Mouse (Mus musculus): ENCODE results near the gene Cntnap2. TPM values are rescaled to one million over a fixed set of nuclear protein-coding genes. Genes with fewer than 3 reads are reported as not detected.

Gene Cntnap2
- polyA plus RNA-seq (2014; fragmentation: Nextera tagmentation; extraction: Ambion mirVana), result 46.6 and 99.3 TPM in 2 replicates

DNA sequence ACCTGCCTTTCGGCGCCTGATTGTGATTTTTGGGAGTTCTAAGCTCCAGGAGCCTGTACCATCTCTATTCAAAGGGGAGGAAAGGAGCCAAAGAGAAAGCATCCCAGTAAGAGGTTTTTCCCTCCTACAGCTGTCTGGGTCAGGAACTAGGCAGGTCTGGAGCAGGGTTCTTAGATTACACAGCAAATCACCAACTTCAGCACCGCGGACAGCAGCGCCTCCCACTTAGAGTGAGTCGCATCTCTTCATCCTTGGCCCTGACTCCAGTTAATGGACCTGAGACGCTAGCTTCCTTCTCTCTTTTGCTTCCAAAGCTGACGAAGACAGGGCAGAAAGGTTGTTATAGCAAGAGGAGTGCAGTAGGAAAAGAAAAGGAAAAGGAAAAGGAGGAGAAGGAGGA lies at the start of gene Cntnap2:
Cntnap2 (plus strand) TSS at position 267 of the 400 bp plus-strand sequence.
- peak; percentile 71 for ATAC-seq (ENCODE audit: low read depth)
- H3K27me3 ChIP-seq (ENCODE audit: control insufficient read depth, insufficient read depth, low read length), result no peaks in the 10 kb centered on the region
- no peaks in the 10 kb centered on the region for H3K4me1 ChIP-seq (ENCODE audit: control insufficient read depth, insufficient read depth, low read length)
- peak within 1 kb of the TSS; percentile 44 for H3K4me2 ChIP-seq (ENCODE audit: low read depth, low read length)
- 7% methylated on average over 8 of the region's 8 CpGs for WGBS
- peak within 1 kb of the TSS; percentile 68 for H3K9ac ChIP-seq (replicated peaks; ENCODE audit: low read depth, low read length)
- H3K36me3 ChIP-seq (ENCODE audit: control insufficient read depth, insufficient read depth, low read length), result no peaks in the 10 kb centered on the region
- no peaks in the 10 kb centered on the region for H3K9me3 ChIP-seq (ENCODE audit: control insufficient read depth, low read length)
- peak within 1 kb of the TSS; percentile 50 for H3K4me3 ChIP-seq (ENCODE audit: low read depth, low read length)
- H3K27ac ChIP-seq (ENCODE audit: low read depth, low read length), result peak within 1 kb of the TSS; percentile 87

DNA sequence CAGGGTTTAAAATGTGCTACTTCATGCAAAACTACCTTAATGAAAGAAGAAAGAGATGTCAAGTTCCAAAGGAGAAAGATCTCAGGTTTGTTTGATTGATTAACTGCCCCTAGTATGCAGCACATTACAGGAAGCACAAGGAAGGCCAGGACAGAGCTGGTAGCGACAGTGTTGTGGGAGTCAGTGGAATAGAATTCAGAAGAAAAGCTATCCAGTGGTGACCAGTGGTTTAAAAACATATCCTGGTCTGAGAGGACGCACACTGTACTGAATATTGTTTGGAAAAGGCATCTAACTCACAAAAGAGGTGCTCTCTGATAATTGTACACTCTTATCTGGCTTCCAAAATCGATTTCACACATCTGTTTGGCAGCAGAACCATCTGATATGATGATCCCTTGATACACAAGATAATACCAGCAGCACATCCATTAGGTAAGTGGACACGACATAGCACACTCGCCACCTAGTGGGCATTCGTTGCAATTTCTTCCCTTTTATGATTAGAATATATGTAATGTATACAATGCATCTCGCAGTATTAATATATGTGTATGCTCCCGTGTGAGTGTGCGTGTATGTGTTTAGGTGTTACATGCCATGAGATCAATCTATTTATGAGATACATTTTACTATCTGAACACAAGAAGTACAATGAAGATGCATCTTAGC lies 33.0 kb upstream of the Cntnap2 start:
- peak; percentile 92 for ATAC-seq (ENCODE audit: low read depth)
- Histone ChIP-seq H3K4me2 (ENCODE audit: low read depth, low read length) (no peak overlapping the region), H3K27me3 (ENCODE audit: control insufficient read depth, insufficient read depth, low read length) (no peaks in the 10 kb centered on the region), H3K9me3 (ENCODE audit: control insufficient read depth, low read length) (no peaks in the 10 kb centered on the region), H3K4me1 (ENCODE audit: control insufficient read depth, insufficient read depth, low read length) (no peaks in the 10 kb centered on the region), H3K27ac (ENCODE audit: low read depth, low read length) (no peak overlapping the region), H3K4me3 (ENCODE audit: low read depth, low read length) (no peak overlapping the region), H3K9ac (replicated peaks; ENCODE audit: low read depth, low read length) (no peak overlapping the region), H3K36me3 (ENCODE audit: control insufficient read depth, insufficient read depth, low read length) (no peaks in the 10 kb centered on the region)
- 23% methylated on average over 9 of the region's 9 CpGs for WGBS

- Histone ChIP-seq H3K27ac (ENCODE audit: low read depth, low read length) (no peak overlapping the region), H3K4me1 (ENCODE audit: control insufficient read depth, insufficient read depth, low read length) (no peaks in the 10 kb centered on the region), H3K36me3 (ENCODE audit: control insufficient read depth, insufficient read depth, low read length) (no peaks in the 10 kb centered on the region), H3K27me3 (ENCODE audit: control insufficient read depth, insufficient read depth, low read length) (no peaks in the 10 kb centered on the region), H3K4me3 (ENCODE audit: low read depth, low read length) (no peak overlapping the region), H3K9me3 (ENCODE audit: control insufficient read depth, low read length) (no peaks in the 10 kb centered on the region), H3K9ac (replicated peaks; ENCODE audit: low read depth, low read length) (no peak overlapping the region), H3K4me2 (ENCODE audit: low read depth, low read length) (no peak overlapping the region)
- 69% methylated on average over 1 of the region's 1 CpGs for WGBS
- ATAC-seq (ENCODE audit: low read depth), result no peak
Measured at GRCm38 (mm10) chr6:45039454-45039853, 19.7 kb upstream of the Cntnap2 start.

DNA sequence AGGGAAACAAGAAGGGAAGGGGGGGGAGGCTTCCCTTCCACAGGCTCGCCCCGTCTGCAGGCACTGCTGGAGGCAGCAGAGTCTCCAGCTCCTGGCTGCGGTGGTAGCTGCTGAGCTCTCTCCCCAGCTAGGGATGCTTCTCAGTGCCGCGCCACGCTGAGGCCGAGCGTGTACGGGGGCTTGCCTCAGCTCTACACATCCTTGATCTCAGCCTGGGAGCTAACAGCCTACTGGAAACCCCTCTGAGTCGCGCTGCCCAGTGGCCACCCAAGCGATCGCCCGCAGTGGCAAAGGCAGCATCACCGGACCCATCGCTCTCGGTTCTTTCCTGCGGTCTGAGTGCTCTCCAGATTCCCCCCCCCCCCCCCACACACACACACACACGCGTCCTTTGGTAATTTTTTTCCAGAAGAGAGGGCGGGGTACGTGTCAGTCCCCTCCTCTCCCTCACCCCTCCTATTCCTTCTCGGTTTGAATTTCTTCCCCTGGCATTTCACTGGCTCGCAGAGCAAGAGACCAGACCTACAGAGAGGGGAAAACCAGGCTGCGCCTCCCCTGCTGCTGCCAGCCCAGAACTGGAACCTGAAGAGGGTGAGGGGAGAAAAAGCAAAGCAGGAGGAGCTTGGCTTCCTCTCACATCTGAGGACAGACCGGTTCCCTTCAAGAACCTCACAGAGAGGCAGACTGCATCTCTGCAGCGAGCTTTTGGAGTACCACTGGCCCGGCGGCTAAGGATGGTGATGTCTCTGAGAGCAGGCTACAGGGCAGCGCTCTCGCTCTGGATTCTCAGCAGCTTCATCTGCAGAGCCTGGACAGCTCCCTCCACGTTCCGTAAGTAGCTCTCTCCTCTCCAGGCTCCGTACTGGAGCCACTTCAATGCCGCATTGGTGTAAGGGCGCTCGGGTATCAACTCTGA lies 657 bp downstream of the Cntnap2 start:
- Histone ChIP-seq H3K27ac (ENCODE audit: low read depth, low read length) (peak overlapping the region; percentile 87), H3K4me2 (ENCODE audit: low read depth, low read length) (peak overlapping the region; percentile 44), H3K4me3 (ENCODE audit: low read depth, low read length) (peak overlapping the region; percentile 50), H3K9ac (replicated peaks; ENCODE audit: low read depth, low read length) (peak overlapping the region; percentile 68), H3K4me1 (ENCODE audit: control insufficient read depth, insufficient read depth, low read length) (no peaks in the 10 kb centered on the region), H3K27me3 (ENCODE audit: control insufficient read depth, insufficient read depth, low read length) (no peaks in the 10 kb centered on the region), H3K9me3 (ENCODE audit: control insufficient read depth, low read length) (no peaks in the 10 kb centered on the region), H3K36me3 (ENCODE audit: control insufficient read depth, insufficient read depth, low read length) (no peaks in the 10 kb centered on the region)
- peak; percentile 94 for ATAC-seq (ENCODE audit: low read depth)
- 2% methylated on average over 34 of the region's 37 CpGs for WGBS

DNA sequence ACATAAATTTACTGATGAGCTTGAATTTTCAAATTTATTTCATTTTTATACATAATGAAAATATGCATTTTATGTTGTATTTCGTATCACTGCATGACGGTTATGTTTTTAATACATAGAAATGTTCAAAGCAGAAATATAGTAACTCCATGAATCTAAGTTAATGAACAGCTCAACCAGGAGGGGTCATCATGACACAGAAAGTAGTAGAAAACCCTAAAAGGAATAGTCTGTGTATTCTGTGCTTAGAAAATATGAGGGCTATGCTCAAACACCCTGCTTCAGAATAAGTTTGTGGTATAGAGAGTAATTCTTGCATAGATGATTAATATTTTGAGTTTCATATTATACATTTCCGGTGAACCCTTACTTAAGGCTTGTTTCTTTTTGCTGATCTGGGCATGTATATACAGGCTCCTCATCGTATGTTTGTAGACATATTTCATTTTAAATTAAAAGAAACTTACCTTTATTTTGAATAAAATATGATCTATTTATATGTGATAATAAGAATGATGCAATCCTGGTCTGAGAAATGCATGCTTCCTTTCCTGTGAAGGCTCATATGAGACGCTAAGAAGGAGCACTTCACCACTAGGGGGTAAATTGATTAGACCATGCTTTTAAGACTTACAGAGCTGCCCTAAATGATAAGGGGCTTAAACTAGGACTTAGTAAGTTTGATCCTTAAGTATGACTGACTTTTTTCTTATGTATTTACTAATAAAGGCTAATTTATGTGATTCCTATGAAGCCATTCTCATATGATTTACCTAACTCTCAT lies 3.2 kb downstream of the Cntnap2 start:
- H3K9ac ChIP-seq (replicated peaks; ENCODE audit: low read depth, low read length), result no peak overlapping the region
- no peak overlapping the region for H3K27ac ChIP-seq (ENCODE audit: low read depth, low read length)
- 66% methylated on average over 5 of the region's 5 CpGs for WGBS
- H3K9me3 ChIP-seq (ENCODE audit: control insufficient read depth, low read length), result no peaks in the 10 kb centered on the region
- ATAC-seq (ENCODE audit: low read depth), result no peak
- H3K27me3 ChIP-seq (ENCODE audit: control insufficient read depth, insufficient read depth, low read length), result no peaks in the 10 kb centered on the region
- no peaks in the 10 kb centered on the region for H3K36me3 ChIP-seq (ENCODE audit: control insufficient read depth, insufficient read depth, low read length)
- no peaks in the 10 kb centered on the region for H3K4me1 ChIP-seq (ENCODE audit: control insufficient read depth, insufficient read depth, low read length)
- H3K4me3 ChIP-seq (ENCODE audit: low read depth, low read length), result no peak overlapping the region
- H3K4me2 ChIP-seq (ENCODE audit: low read depth, low read length), result no peak overlapping the region

GRCm38 (mm10) chr6:45088304-45088703 lies 29.1 kb downstream of the Cntnap2 start:
- ATAC-seq (ENCODE audit: low read depth), result no peak
- Histone ChIP-seq H3K27me3 (ENCODE audit: control insufficient read depth, insufficient read depth, low read length) (no peaks in the 10 kb centered on the region), H3K9me3 (ENCODE audit: control insufficient read depth, low read length) (no peaks in the 10 kb centered on the region), H3K36me3 (ENCODE audit: control insufficient read depth, insufficient read depth, low read length) (no peaks in the 10 kb centered on the region), H3K9ac (replicated peaks; ENCODE audit: low read depth, low read length) (no peak overlapping the region), H3K4me3 (ENCODE audit: low read depth, low read length) (no peak overlapping the region), H3K4me2 (ENCODE audit: low read depth, low read length) (no peak overlapping the region), H3K4me1 (ENCODE audit: control insufficient read depth, insufficient read depth, low read length) (no peaks in the 10 kb centered on the region), H3K27ac (ENCODE audit: low read depth, low read length) (no peak overlapping the region)
- 78% methylated on average over 1 of the region's 1 CpGs for WGBS

GRCm38 (mm10) chr6:45113613-45114012 lies 54.5 kb downstream of the Cntnap2 start:
- no peak overlapping the region for H3K4me2 ChIP-seq (ENCODE audit: low read depth, low read length)
- H3K4me1 ChIP-seq (ENCODE audit: control insufficient read depth, insufficient read depth, low read length), result no peaks in the 10 kb centered on the region
- H3K9ac ChIP-seq (replicated peaks; ENCODE audit: low read depth, low read length), result no peak overlapping the region
- H3K9me3 ChIP-seq (ENCODE audit: control insufficient read depth, low read length), result no peaks in the 10 kb centered on the region
- no peak for ATAC-seq (ENCODE audit: low read depth)
- H3K27me3 ChIP-seq (ENCODE audit: control insufficient read depth, insufficient read depth, low read length), result no peaks in the 10 kb centered on the region
- H3K27ac ChIP-seq (ENCODE audit: low read depth, low read length), result no peak overlapping the region
- no peaks in the 10 kb centered on the region for H3K36me3 ChIP-seq (ENCODE audit: control insufficient read depth, insufficient read depth, low read length)
- H3K4me3 ChIP-seq (ENCODE audit: low read depth, low read length), result no peak overlapping the region

- Histone ChIP-seq H3K36me3 (ENCODE audit: control insufficient read depth, insufficient read depth, low read length) (no peaks in the 10 kb centered on the region), H3K9me3 (ENCODE audit: control insufficient read depth, low read length) (no peaks in the 10 kb centered on the region), H3K4me1 (ENCODE audit: control insufficient read depth, insufficient read depth, low read length) (no peaks in the 10 kb centered on the region), H3K27ac (ENCODE audit: low read depth, low read length) (no peak overlapping the region), H3K4me3 (ENCODE audit: low read depth, low read length) (no peak overlapping the region), H3K27me3 (ENCODE audit: control insufficient read depth, insufficient read depth, low read length) (no peaks in the 10 kb centered on the region), H3K4me2 (ENCODE audit: low read depth, low read length) (no peak overlapping the region), H3K9ac (replicated peaks; ENCODE audit: low read depth, low read length) (no peak overlapping the region)
- ATAC-seq (ENCODE audit: low read depth), result no peak
- WGBS, result 45% methylated on average over 2 of the region's 2 CpGs
Measured at GRCm38 (mm10) chr6:45144882-45145281, 85.7 kb downstream of the Cntnap2 start.

Data from neural tube, embryonic 14.5 days (tissue).